Mouse (Mus musculus): Measurements from ENCODE around the gene Ces3b. TPM values are rescaled to one million over a fixed set of nuclear protein-coding genes. Genes with fewer than 3 reads are reported as not detected.
"Not testable (repeated sequence)": the region's sequence is repeated elsewhere in the genome, so short reads cannot be mapped to it uniquely, and the experiment has no call there.

Gene Ces3b
- not detected in 2 replicates for polyA plus RNA-seq (2015; fragmentation: Nextera tagmentation; extraction: Ambion mirVana)

DNA sequence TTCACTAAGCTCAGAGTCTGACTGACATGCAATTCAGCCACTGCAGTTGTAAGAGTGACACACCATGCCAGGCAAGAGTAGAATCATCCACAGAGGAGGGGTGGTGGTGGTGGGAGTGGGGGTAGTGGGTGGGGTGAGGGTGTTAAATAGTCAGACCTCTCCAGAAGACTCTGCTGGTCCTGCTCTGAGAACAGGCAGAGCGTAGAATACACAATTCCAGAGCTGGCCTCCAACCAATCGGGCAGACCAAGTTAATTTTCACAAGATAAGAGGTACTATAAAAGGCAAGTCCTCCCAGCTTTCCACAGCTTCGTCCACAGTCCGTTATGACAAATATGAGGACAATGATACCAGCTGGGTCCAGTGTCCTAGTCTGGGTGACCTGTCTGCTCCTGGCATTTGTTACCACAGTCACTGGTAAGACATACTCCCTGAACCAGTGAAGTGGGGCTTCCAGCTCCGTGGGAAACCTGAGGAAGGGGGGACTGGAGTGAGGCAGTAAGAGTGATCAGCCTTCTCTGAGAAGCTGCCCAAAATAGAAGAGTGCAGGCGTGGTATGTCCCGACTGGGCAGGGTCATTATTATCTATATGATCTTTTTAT is at the start of gene Ces3b:
Gene Ces3b, plus strand, starts transcription at position 305 of the 602 bp plus-strand sequence.
- 80% methylated on average over 7 of the region's 7 CpGs for WGBS
- no peak within 1 kb of the TSS for H3K27ac ChIP-seq (replicated peaks)
- no peaks in the 10 kb centered on the region for H3K36me3 ChIP-seq
- H3K4me2 ChIP-seq (replicated peaks), result no peak within 1 kb of the TSS
- H3K9ac ChIP-seq (replicated peaks), result no peak within 1 kb of the TSS
- H3K4me3 ChIP-seq, result no peak within 1 kb of the TSS
- no peaks in the 10 kb centered on the region for H3K27me3 ChIP-seq
- ATAC-seq (replicated peaks), result no peak
- no peaks in the 10 kb centered on the region for H3K9me3 ChIP-seq
- H3K4me1 ChIP-seq, result no peaks in the 10 kb centered on the region

DNA sequence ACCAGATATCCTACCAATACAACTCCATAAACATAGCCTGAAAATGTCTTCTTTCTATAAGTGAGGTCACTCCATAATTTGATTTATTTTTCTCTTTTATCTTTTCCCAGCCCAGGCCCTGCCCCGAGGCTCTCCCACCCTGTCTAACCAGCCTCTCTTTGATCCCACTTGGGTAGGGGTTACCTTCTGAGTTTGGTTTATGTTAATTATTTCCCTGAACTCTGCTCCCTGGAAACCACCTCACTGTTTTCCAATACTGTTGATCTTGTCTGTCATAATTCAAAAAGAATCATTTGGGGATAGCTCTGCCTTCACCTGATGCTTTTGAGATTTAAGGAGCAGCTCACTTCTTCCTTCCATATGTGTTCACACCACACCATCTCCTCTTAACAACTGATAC is 40.0 kb upstream of the Ces3b start:
- H3K4me1 ChIP-seq, result no peaks in the 10 kb centered on the region
- no peak overlapping the region for H3K27ac ChIP-seq (replicated peaks)
- H3K4me3 ChIP-seq, result no peak overlapping the region
- ATAC-seq (replicated peaks), result no peak
- H3K9me3 ChIP-seq, result no peaks in the 10 kb centered on the region
- H3K36me3 ChIP-seq, result no peaks in the 10 kb centered on the region
- no peaks in the 10 kb centered on the region for H3K27me3 ChIP-seq
- no peak overlapping the region for H3K9ac ChIP-seq (replicated peaks)
- H3K4me2 ChIP-seq (replicated peaks), result no peak overlapping the region
- 69% methylated on average over 1 of the region's 1 CpGs for WGBS

DNA sequence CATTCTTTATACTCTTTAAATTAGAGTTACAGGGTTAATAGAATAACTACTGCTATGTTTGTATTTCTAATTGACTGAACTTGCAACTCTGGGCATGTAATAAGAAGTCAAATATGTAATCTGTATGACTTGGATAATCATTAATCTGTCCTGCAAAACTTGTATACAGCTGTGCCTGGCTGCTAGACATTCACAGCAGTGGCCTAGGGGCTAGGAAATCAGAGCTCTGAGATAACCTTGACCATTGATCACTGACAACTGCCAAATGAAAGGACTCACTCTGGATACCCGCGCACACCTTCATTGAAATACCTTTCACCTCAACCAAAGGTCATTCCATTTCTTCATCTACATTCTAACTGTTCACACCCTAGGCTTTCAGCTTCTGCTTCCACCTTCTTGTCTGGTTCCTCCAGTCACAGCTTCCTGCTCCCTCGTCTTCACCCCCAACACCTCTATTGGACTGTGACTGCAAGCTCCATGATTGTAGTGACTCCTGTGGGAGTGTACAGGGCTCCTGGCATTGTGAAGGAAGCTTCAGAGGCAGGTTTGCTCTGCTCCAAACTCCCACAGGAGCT is 37.6 kb upstream of the Ces3b start:
- ATAC-seq (replicated peaks), result no peak
- no peak overlapping the region for H3K4me3 ChIP-seq

DNA sequence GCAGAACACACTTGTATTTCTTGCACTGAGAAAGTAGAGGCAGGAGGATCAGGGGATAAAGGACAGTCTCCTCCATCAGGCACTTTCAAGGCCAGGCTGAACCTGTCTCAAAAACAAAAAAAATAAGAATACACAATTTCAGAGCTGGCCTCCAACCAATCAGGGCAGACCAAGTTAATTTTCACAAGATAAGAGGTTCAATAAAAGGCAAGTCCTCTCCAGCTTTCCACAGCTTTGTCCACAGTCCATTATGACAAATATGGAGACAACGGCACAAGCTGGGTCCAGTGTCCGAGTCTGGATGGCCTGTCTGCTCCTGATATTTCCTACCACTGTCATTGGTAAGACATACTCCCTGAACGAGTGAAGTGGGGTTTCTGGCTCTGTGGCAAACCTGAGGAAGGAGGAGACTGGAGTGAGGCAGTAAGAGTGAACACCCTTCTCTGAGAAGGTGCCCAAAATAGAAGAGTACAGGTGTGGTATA is 35.1 kb upstream of the Ces3b start, which contains the start of gene Ces3a:
Gene Ces3a, plus strand, starts transcription at position 231 of the 484 bp plus-strand sequence.
- H3K36me3 ChIP-seq, result no peaks in the 10 kb centered on the region
- no peaks in the 10 kb centered on the region for H3K27me3 ChIP-seq
- H3K9ac ChIP-seq (replicated peaks), result no peak within 1 kb of the TSS
- WGBS, result 73% methylated on average over 3 of the region's 3 CpGs
- H3K4me2 ChIP-seq (replicated peaks), result no peak within 1 kb of the TSS
- no peak for ATAC-seq (replicated peaks)
- H3K4me3 ChIP-seq, result no peak within 1 kb of the TSS
- H3K4me1 ChIP-seq, result no peaks in the 10 kb centered on the region
- H3K27ac ChIP-seq (replicated peaks), result no peak within 1 kb of the TSS
- H3K9me3 ChIP-seq, result no peaks in the 10 kb centered on the region

More for the DNA sequence above, 37.6 kb upstream of the Ces3b start:
- H3K27ac ChIP-seq (replicated peaks), result no peak overlapping the region
- H3K4me2 ChIP-seq (replicated peaks), result no peak overlapping the region
- no peaks in the 10 kb centered on the region for H3K4me1 ChIP-seq
- H3K27me3 ChIP-seq, result no peaks in the 10 kb centered on the region
- no peak overlapping the region for H3K9ac ChIP-seq (replicated peaks)
- no peaks in the 10 kb centered on the region for H3K36me3 ChIP-seq
- WGBS, result 92% methylated on average over 3 of the region's 3 CpGs
- no peaks in the 10 kb centered on the region for H3K9me3 ChIP-seq

DNA sequence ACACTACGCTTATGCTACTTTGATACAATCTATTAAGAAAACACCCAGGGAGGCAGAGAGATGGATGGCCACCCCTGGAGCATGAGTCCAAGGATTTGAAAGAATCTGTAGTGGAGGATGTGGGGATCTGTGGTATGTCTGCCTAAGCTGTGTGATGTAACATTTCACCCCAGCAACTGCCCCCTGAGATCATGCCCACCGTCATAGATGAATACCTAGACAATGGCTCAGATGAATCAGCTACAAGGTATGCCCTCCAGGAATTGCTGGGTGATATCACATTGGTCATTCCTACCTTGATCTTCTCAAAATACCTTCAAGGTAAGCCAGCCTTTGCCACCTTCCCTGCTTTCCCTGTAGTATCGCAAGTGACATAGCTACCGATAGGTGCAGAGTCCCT is 27.3 kb upstream of the Ces3b start:
- Histone ChIP-seq H3K27ac (replicated peaks) (no peak overlapping the region), H3K4me3 (no peak overlapping the region), H3K27me3 (no peaks in the 10 kb centered on the region), H3K9ac (replicated peaks) (no peak overlapping the region), H3K4me1 (no peaks in the 10 kb centered on the region), H3K9me3 (no peaks in the 10 kb centered on the region), H3K4me2 (replicated peaks) (no peak overlapping the region), H3K36me3 (no peaks in the 10 kb centered on the region)
- no peak for ATAC-seq (replicated peaks)
- 95% methylated on average over 4 of the region's 4 CpGs for WGBS

DNA sequence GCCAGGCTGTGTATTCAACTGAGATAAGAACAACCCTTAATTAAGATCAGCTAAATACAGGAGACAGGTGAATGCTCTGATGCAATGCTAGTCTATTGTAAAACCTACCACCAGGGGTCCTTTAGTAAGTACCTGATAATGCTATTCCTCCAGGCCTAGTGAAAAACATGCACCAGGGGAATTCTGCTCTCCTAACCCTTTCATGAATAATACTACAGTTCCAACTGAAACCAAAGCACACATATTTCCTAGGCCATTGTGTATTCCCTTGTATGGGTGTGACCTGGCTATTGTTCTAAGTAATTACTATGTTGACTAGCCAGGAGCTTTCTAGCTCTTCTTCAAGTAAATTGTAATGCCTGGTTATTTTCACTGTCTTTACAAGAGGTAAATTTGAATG is 23.5 kb upstream of the Ces3b start:
- Histone ChIP-seq H3K9me3 (no peaks in the 10 kb centered on the region; the same call in 1 of the 2 replicates), H3K4me1 (no peaks in the 10 kb centered on the region), H3K27ac (replicated peaks) (no peak overlapping the region), H3K4me2 (replicated peaks) (no peak overlapping the region), H3K27me3 (no peaks in the 10 kb centered on the region), H3K36me3 (no peaks in the 10 kb centered on the region), H3K4me3 (no peak overlapping the region), H3K9ac (replicated peaks) (no peak overlapping the region)
- no peak for ATAC-seq (replicated peaks)

DNA sequence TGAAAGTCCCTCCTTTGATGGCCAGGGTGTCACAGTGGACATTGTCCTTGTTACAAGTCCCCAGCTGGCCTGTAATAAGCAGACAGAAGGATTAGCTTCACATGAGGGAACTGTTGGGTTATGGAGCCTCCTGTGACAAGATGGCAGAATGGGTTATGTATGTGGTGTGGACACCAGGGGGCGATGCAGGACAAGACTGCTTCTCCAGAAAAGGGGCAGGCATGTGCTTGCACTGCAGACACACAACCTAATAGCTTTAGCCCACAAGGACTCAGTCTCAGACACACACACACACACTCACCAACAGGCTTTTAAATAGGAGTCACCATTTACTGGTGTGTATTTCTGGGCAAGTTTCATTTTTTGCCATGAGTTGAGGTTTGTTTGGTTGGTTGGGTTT is 16.8 kb upstream of the Ces3b start:
- H3K27me3 ChIP-seq, result no peaks in the 10 kb centered on the region
- 0 out of 2 replicates have a peak, but pooled peaks have one; percentile 26 for ATAC-seq (replicated peaks)
- H3K9me3 ChIP-seq, result no peaks in the 10 kb centered on the region; the same call in 1 of the 2 replicates
- no peak overlapping the region for H3K9ac ChIP-seq (replicated peaks)
- H3K4me1 ChIP-seq, result no peaks in the 10 kb centered on the region
- WGBS, result 9% methylated on average over 1 of the region's 1 CpGs
- no peak overlapping the region for H3K4me3 ChIP-seq
- no peak overlapping the region for H3K4me2 ChIP-seq (replicated peaks)
- H3K36me3 ChIP-seq, result no peaks in the 10 kb centered on the region
- no peak overlapping the region for H3K27ac ChIP-seq (replicated peaks)

DNA sequence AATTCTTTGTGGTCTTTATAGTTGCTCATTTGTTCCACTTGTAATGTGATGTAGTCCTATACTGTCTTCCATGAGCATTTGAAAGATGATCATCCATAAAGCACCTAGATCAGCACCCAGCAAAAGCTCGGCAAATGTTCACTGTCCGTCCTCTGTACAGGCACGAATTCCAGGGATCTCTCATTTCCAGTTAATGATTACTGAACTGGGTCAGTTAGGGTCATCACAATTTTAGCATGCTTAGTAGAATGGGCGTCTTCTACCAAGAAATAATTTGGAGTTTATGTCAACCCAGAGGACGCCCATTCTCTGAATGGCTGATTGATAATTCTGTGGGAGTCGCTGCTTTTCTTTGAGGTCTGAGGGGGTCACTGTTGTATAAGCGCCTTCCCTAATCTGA is 15.6 kb upstream of the Ces3b start:
- H3K27ac ChIP-seq (replicated peaks); H3K4me2 ChIP-seq (replicated peaks); ATAC-seq (replicated peaks); H3K4me3 ChIP-seq; H3K4me1 ChIP-seq; H3K9me3 ChIP-seq; H3K27me3 ChIP-seq; H3K36me3 ChIP-seq; H3K9ac ChIP-seq (replicated peaks): not testable (repeated sequence)
- 81% methylated on average over 7 of the region's 7 CpGs for WGBS

DNA sequence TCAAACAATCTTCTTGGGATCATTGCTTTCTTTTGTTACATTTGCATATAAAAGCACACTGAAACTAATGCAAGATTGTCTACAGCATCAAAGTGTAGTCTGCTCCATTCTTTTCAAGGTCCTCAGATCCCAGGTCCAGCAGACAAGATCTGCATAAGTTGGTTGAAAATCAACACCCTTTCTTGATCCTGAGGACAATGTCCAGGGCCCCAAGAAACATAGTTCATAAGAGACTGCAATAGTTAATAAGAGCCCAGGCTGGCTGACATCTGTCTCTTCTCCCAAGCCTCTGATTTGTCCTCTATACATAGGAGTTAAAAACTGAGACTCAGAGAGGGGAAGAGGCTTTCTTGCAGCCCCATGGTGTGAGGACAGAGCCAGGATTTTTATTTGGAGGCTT is 14.6 kb upstream of the Ces3b start:
- H3K4me2 ChIP-seq (replicated peaks), result no peak overlapping the region
- no peaks in the 10 kb centered on the region for H3K9me3 ChIP-seq
- no peaks in the 10 kb centered on the region for H3K4me1 ChIP-seq
- H3K27me3 ChIP-seq, result no peaks in the 10 kb centered on the region
- no peaks in the 10 kb centered on the region for H3K36me3 ChIP-seq
- H3K27ac ChIP-seq (replicated peaks), result no peak overlapping the region
- H3K4me3 ChIP-seq, result no peak overlapping the region
- ATAC-seq (replicated peaks), result no peak
- H3K9ac ChIP-seq (replicated peaks), result no peak overlapping the region

DNA sequence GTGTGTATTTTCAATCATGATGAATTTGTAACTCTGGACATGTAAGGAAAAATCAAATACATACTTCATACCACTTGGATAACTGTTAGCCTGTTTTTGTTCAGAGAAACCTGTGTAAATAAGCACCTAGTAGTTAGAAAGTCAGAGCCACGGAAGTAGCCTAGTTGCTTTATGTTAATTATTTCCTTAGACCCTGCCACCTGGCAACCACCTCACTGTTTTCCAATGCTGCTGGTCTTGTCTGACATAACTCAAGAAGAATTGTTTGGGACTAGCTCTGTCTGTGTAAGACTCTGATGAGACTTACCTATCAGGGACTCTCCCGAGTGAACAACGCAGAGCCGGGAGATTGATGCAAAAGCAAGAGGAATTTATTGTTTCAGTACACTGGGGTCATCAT is 7.0 kb upstream of the Ces3b start:
- H3K27ac ChIP-seq (replicated peaks), result no peak overlapping the region
- H3K27me3 ChIP-seq, result no peaks in the 10 kb centered on the region
- no peaks in the 10 kb centered on the region for H3K4me1 ChIP-seq
- 90% methylated on average over 4 of the region's 4 CpGs for WGBS
- H3K4me2 ChIP-seq (replicated peaks), result no peak overlapping the region
- no peaks in the 10 kb centered on the region for H3K9me3 ChIP-seq
- H3K36me3 ChIP-seq, result no peaks in the 10 kb centered on the region
- H3K4me3 ChIP-seq, result no peak overlapping the region
- no peak for ATAC-seq (replicated peaks)
- no peak overlapping the region for H3K9ac ChIP-seq (replicated peaks)

DNA sequence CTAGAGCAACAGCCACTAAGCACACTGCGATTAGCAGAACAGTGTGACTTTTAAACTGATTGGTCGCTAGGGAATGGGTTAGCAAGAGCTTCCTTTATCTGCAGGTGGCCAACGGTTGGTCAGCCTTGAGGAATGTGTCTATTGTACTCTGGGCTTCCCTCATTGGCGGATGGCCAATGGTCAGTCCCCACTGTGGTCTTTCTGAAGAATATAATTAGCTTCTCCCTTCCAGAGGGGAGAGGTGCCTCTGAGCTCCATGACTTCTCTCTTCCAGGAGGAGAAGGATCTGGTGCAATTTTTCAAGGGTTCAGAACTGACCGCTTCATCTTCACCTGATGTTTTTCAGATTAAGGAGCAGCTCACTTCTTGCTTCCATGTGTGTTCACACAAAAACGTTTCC is 6.5 kb upstream of the Ces3b start:
- ATAC-seq (replicated peaks), result no peak
- WGBS, result 70% methylated on average over 6 of the region's 6 CpGs

DNA sequence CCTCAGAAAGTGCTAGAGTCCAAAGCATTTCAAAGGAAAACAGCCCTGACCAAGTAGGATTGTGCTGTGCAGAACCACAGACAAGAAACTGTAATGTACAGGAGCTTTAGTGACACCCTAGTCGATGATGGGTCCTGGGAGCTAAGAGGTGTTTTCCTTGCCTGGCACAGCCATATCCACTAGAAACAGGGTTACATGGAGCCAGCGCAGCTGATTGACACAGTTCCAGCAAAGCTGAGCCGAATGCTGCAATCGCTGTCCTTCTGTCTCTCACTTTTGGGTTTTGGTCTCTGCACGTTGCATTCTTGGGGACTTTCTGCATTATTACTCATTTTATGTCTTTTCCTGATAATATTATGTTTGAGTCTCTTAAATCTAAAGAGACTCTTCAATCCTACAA is 5.0 kb upstream of the Ces3b start:
- H3K4me3 ChIP-seq, result no peak overlapping the region
- H3K4me1 ChIP-seq, result no peaks in the 10 kb centered on the region
- no peaks in the 10 kb centered on the region for H3K27me3 ChIP-seq
- 86% methylated on average over 5 of the region's 5 CpGs for WGBS
- no peak overlapping the region for H3K27ac ChIP-seq (replicated peaks)
- H3K36me3 ChIP-seq, result no peaks in the 10 kb centered on the region
- H3K9ac ChIP-seq (replicated peaks), result no peak overlapping the region
- no peak for ATAC-seq (replicated peaks)
- H3K4me2 ChIP-seq (replicated peaks), result no peak overlapping the region
- H3K9me3 ChIP-seq, result no peaks in the 10 kb centered on the region

More for the DNA sequence above, 6.5 kb upstream of the Ces3b start:
- Histone ChIP-seq H3K27me3 (no peaks in the 10 kb centered on the region), H3K4me2 (replicated peaks) (no peak overlapping the region), H3K4me3 (no peak overlapping the region), H3K9ac (replicated peaks) (no peak overlapping the region), H3K36me3 (no peaks in the 10 kb centered on the region), H3K4me1 (no peaks in the 10 kb centered on the region), H3K9me3 (no peaks in the 10 kb centered on the region), H3K27ac (replicated peaks) (no peak overlapping the region)

DNA sequence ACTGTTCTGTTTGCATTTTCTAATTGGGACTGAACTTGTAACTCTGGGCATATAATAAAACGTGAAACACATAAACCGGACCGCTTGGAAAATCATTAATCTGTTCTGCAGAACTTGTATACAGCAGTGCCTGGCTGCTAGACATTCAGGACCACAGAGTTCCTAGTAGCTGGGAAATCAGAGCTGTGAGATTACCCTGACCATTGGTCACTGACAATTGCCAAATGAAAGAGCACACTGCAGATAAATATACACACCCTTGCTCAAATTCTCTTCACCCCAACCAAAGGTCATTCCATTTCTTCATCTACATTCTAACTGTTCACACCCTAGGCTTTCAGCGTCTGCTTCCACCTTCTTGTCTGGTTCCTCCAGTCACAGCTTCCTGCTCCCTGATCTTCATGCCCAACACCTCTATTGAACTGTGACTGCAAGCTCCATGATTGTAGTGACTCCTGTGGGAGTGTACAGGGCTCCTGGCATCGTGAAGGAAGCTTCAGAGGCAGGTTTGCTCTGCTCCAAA is 2.7 kb upstream of the Ces3b start:
- H3K4me2 ChIP-seq (replicated peaks), result no peak overlapping the region
- no peak overlapping the region for H3K9ac ChIP-seq (replicated peaks)
- H3K9me3 ChIP-seq, result no peaks in the 10 kb centered on the region
- WGBS, result 79% methylated on average over 5 of the region's 5 CpGs
- H3K36me3 ChIP-seq, result no peaks in the 10 kb centered on the region
- H3K27ac ChIP-seq (replicated peaks), result no peak overlapping the region
- ATAC-seq (replicated peaks), result no peak
- no peak overlapping the region for H3K4me3 ChIP-seq
- H3K27me3 ChIP-seq, result no peaks in the 10 kb centered on the region
- no peaks in the 10 kb centered on the region for H3K4me1 ChIP-seq

Measured in forebrain, embryonic 15.5 days (tissue).